Mouse (Mus musculus): ENCODE data around the gene Asnsd1. TPM values are rescaled to one million over a fixed set of nuclear protein-coding genes. Genes with fewer than 3 reads are reported as not detected.

Asnsd1 gene
- 32.0 TPM for total RNA-seq (2023)

GRCm38 (mm10) chr1:53352327-53353261 is at the start of gene Asnsd1, which contains the start of the genes Asdurf and Gm28551:
TSS of gene Asnsd1 (minus strand) at chr1:53352752.
TSS of gene Asdurf (minus strand) at chr1:53352619.
TSS of gene Gm28551 (minus strand) at chr1:53352667.

GRCm38 (mm10) chr1:53312989-53313967 is 39.3 kb downstream of the Asnsd1 start, which contains the start of gene Osgepl1:
TSS of gene Osgepl1 (plus strand) at chr1:53313624.

GRCm38 (mm10) chr1:53296581-53297383 is 55.8 kb downstream of the Asnsd1 start, which contains the start of the genes Pms1, Ormdl1 and Gm28778:
TSS of gene Pms1 (minus strand) at chr1:53297018.
TSS of gene Ormdl1 (plus strand) at chr1:53297095.
TSS of gene Gm28778 (plus strand) at chr1:53297111.

Other genes starting within 250 kb of the Asnsd1 start
- not detected for gene 1700019A02Rik, start 165.1 kb downstream of the Asnsd1 start, total RNA-seq (2023)
- 19.6 TPM for gene Pms1, start 55.7 kb downstream of the Asnsd1 start, total RNA-seq (2023)
- 16.3 TPM for gene Ormdl1, start 55.7 kb downstream of the Asnsd1 start, total RNA-seq (2023)
- not detected for gene Gm28778, start 55.6 kb downstream of the Asnsd1 start, total RNA-seq (2023)
- 6.4 TPM for gene Osgepl1, start 39.1 kb downstream of the Asnsd1 start, total RNA-seq (2023)
- 12.1 TPM for gene Asdurf, start 133 bp downstream of the Asnsd1 start, total RNA-seq (2023)
- gene Gm28551, start 85 bp downstream of the Asnsd1 start, total RNA-seq (2023) = 0.28 TPM

Measured in CD8-positive naive resting alpha-beta T cell, adult 57 days (primary cell).